Mouse (Mus musculus) midbrain, embryonic 16.5 days (tissue): ENCODE measurements around the gene Vps25. TPM values are rescaled to one million over a fixed set of nuclear protein-coding genes. Genes with fewer than 3 reads are reported as not detected.

ENCODE experiments used
- ATAC-seq: fragments of 200-750 bp; cut with Nextera tagmentation; 2 replicates; pipeline ENCODE4 v1.8.0; 2017; ENCODE audit warnings: moderate TSS enrichment
- H3K27ac ChIP-seq: fragments of 300-500 bp; sonication (generic); 2 replicates; pipeline ENCODE4 v1.5.1; 2014; ENCODE audit warnings: mild to moderate bottlenecking, low read length, mixed read lengths
- H3K27me3 ChIP-seq: fragments of 300-500 bp; sonication (generic); 2 replicates; pipeline ENCODE4 v1.6.1; 2014; ENCODE audit warnings: low read depth, low read length, mixed read lengths; ENCODE audit not compliant: control insufficient read depth, insufficient read depth
- H3K36me3 ChIP-seq: fragments of 300-500 bp; sonication (generic); 2 replicates; pipeline ENCODE4 v1.6.1; 2014; ENCODE audit warnings: mild to moderate bottlenecking, low read length, moderate library complexity, mixed read lengths; ENCODE audit not compliant: control insufficient read depth, insufficient read depth
- H3K4me1 ChIP-seq: fragments of 300-500 bp; sonication (generic); 2 replicates; pipeline ENCODE4 v1.6.1; 2014; ENCODE audit warnings: mild to moderate bottlenecking, low read length, mixed read lengths; ENCODE audit not compliant: control insufficient read depth, insufficient read depth
- H3K4me2 ChIP-seq: fragments of 300-500 bp; sonication (generic); 2 replicates; pipeline ENCODE4 v1.6.1; 2014; ENCODE audit warnings: mild to moderate bottlenecking, low read length, mixed read lengths
- H3K4me3 ChIP-seq: fragments of 300-500 bp; sonication (generic); 2 replicates; pipeline ENCODE4 v1.5.1; 2014; ENCODE audit warnings: low read depth, mild to moderate bottlenecking, low read length, moderate library complexity, mixed read lengths
- H3K9ac ChIP-seq: fragments of 300-500 bp; sonication (generic); 2 replicates; pipeline ENCODE4 v1.6.1; 2014; ENCODE audit warnings: low read depth, low read length, mixed read lengths
- H3K9me3 ChIP-seq: fragments of 300-500 bp; sonication (generic); replicated peaks from 2 replicates; pipeline ENCODE4 v1.6.1; 2014; ENCODE audit warnings: mild to moderate bottlenecking, low read length, mixed read lengths; ENCODE audit not compliant: control insufficient read depth, poor library complexity, severe bottlenecking
- WGBS: fragments of 180-500 bp; shearing (Covaris S2); extraction: QIAGEN DNeasy Blood & Tissue Kit; methylation state at CpG from one replicate; pipeline ENCODE4 v1.1.7; 2014; 5-methylcytosine and 5-hydroxymethylcytosine counted together
- polyA plus RNA-seq: library from polyadenylated mRNA; unstranded; fragments of >200 nt; fragmentation: Nextera tagmentation; extraction: Ambion mirVana; gene quantifications from 2 replicates; pipeline ENCODE4 v1.2.1, GENCODE M21; 2015

The Vps25 gene
- polyA plus RNA-seq, 1 experiment from 2014 or later: 119 TPM

DNA sequence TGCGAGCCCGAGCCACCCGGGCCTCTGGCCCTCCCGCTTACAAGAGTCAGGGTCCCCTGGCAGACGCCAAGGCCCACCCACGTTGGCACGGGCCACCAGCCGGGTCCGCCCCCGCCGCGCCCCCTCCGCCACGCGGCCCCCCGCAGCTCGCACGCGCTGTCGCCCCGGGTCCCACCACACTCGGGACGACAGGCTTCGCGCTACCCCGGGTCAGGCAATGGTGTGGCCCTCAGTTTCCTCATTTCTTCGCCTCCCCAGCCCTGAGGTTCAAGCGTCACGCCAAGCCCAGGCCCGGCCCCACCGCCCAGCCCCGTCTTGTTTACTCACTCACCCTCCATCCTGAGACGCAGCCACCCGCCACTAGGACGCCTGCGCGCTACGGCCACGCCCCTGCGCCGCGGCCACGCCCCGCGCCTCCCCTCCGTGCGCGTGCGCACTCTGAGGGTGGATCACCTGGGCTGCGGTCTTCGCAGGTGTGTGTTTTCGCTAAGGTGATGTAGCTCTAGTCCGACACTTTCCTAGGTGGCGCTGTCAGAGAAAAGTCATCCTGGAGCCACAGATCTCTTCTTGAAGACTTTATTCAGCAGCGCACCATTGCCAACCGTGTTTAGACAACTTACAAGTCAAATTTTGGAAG is 27.3 kb upstream of the Vps25 start, which contains the start of gene Ezh1:
Ezh1 (minus strand) TSS at position 399 of the 637 bp plus-strand sequence.
- Histone ChIP-seq H3K4me2 (peak within 1 kb of the TSS; percentile 81), H3K4me3 (peak within 1 kb of the TSS; percentile 84), H3K36me3 (no peaks in the 10 kb centered on the region), H3K27me3 (peaks cover 7% of the 10 kb centered on the region; the same call in 1 of the 2 replicates), H3K27ac (peak within 1 kb of the TSS; percentile 53), H3K9ac (peak within 1 kb of the TSS; percentile 95), H3K9me3 (no peaks in the 10 kb centered on the region), H3K4me1 (peaks cover 5% of the 10 kb centered on the region; the same call in 1 of the 2 replicates)
- WGBS: 1% methylated on average over 55 of the region's 56 CpGs
- ATAC-seq: peak; percentile 94

GRCm38 (mm10) chr11:101229361-101229900 is 24.1 kb upstream of the Vps25 start:
- H3K27me3 ChIP-seq: peaks cover 10% of the 10 kb centered on the region
- no peak overlapping the region for H3K4me3 ChIP-seq
- no peaks in the 10 kb centered on the region for H3K9me3 ChIP-seq
- peaks cover 5% of the 10 kb centered on the region; the same call in 1 of the 2 replicates for H3K4me1 ChIP-seq
- no peak overlapping the region for H3K9ac ChIP-seq
- no peak overlapping the region for H3K27ac ChIP-seq
- H3K36me3 ChIP-seq: no peaks in the 10 kb centered on the region
- no peak overlapping the region for H3K4me2 ChIP-seq
- 21% methylated on average over 8 of the region's 8 CpGs for WGBS
- ATAC-seq: no peak

GRCm38 (mm10) chr11:101230061-101230511 is 23.4 kb upstream of the Vps25 start:
- WGBS: 27% methylated on average over 2 of the region's 2 CpGs
- Histone ChIP-seq H3K27ac (peak overlapping the region; percentile 42), H3K4me3 (no peak overlapping the region), H3K4me1 (peaks cover 4% of the 10 kb centered on the region; the same call in 1 of the 2 replicates), H3K36me3 (no peaks in the 10 kb centered on the region), H3K9ac (no peak overlapping the region), H3K27me3 (peaks cover 10% of the 10 kb centered on the region), H3K4me2 (no peak overlapping the region), H3K9me3 (no peaks in the 10 kb centered on the region)
- no peak for ATAC-seq

GRCm38 (mm10) chr11:101230526-101230925 is 23.0 kb upstream of the Vps25 start:
- Histone ChIP-seq H3K4me3 (no peak overlapping the region), H3K4me2 (no peak overlapping the region; the same call in 1 of the 2 replicates), H3K9me3 (no peaks in the 10 kb centered on the region), H3K9ac (no peak overlapping the region), H3K4me1 (peaks cover under 1% of the 10 kb centered on the region; the same call in 1 of the 2 replicates), H3K36me3 (no peaks in the 10 kb centered on the region), H3K27ac (peak overlapping the region; percentile 42), H3K27me3 (peaks cover 10% of the 10 kb centered on the region)
- WGBS: 13% methylated on average over 5 of the region's 5 CpGs
- no peak for ATAC-seq

- Histone ChIP-seq H3K27me3 (peaks cover 10% of the 10 kb centered on the region), H3K4me1 (no peaks in the 10 kb centered on the region), H3K4me2 (peak overlapping the region; percentile 8; the same call in 1 of the 2 replicates), H3K4me3 (no peak overlapping the region), H3K9me3 (no peaks in the 10 kb centered on the region), H3K9ac (no peak overlapping the region), H3K27ac (peak overlapping the region; percentile 42), H3K36me3 (no peaks in the 10 kb centered on the region)
- ATAC-seq: no peak
- 17% methylated on average over 18 of the region's 18 CpGs for WGBS
These were observed 22.3 kb upstream of the Vps25 start for GRCm38 (mm10) chr11:101230991-101231871.

- H3K9ac ChIP-seq: no peak overlapping the region
- WGBS: 60% methylated on average over 6 of the region's 6 CpGs
- no peak overlapping the region for H3K4me2 ChIP-seq
- H3K4me3 ChIP-seq: no peak overlapping the region
- no peaks in the 10 kb centered on the region for H3K36me3 ChIP-seq
- H3K4me1 ChIP-seq: no peaks in the 10 kb centered on the region
- no peaks in the 10 kb centered on the region for H3K9me3 ChIP-seq
- no peak for ATAC-seq
- peak overlapping the region; percentile 42; the same call in 1 of the 2 replicates for H3K27ac ChIP-seq
- H3K27me3 ChIP-seq: peaks cover 10% of the 10 kb centered on the region
These were observed 21.3 kb upstream of the Vps25 start for GRCm38 (mm10) chr11:101232010-101232839.

DNA sequence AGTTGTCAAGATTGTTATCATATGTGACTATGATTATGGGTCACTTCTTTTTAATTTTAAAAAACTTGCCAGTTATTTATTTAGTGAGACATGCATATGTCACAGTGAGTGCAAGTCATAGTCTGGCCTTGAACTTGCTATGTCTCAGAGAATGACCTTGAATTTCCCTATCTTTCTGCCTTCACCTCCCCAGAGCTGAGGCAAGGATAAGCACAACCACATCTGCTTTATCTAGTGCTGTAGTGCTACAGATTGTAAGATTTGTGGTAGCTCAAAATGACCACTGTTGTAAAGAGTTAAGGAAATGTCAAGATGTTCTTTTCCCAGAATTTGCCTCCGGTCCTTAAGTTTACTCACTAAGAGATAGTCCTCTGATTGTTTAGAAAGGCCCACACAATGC is 20.3 kb upstream of the Vps25 start:
- 100% methylated on average over 1 of the region's 1 CpGs for WGBS
- ATAC-seq: no peak
- no peaks in the 10 kb centered on the region for H3K4me1 ChIP-seq
- H3K4me2 ChIP-seq: no peak overlapping the region
- H3K9ac ChIP-seq: no peak overlapping the region
- no peak overlapping the region for H3K27ac ChIP-seq
- no peak overlapping the region for H3K4me3 ChIP-seq
- H3K27me3 ChIP-seq: peaks cover 10% of the 10 kb centered on the region
- no peaks in the 10 kb centered on the region for H3K36me3 ChIP-seq
- no peaks in the 10 kb centered on the region for H3K9me3 ChIP-seq

GRCm38 (mm10) chr11:101234124-101234523 is 19.4 kb upstream of the Vps25 start:
- no peak overlapping the region for H3K4me3 ChIP-seq
- H3K36me3 ChIP-seq: no peaks in the 10 kb centered on the region
- H3K27me3 ChIP-seq: peaks cover 10% of the 10 kb centered on the region
- H3K27ac ChIP-seq: no peak overlapping the region
- ATAC-seq: no peak
- H3K4me2 ChIP-seq: no peak overlapping the region
- no peak overlapping the region for H3K9ac ChIP-seq
- H3K9me3 ChIP-seq: no peaks in the 10 kb centered on the region
- H3K4me1 ChIP-seq: no peaks in the 10 kb centered on the region
